Mouse (Mus musculus) cerebral cortex, adult 2 months (tissue): ENCODE data around the gene Hoxb4.

Source experiments
- WGBS: fragments of 180-500 bp; shearing (Covaris S2); methylation state at CpG from one replicate; pipeline ENCODE4 v1.1.7; 2018; 5-methylcytosine and 5-hydroxymethylcytosine counted together

Gene Hoxb4

GRCm38 (mm10) chr11:96284774-96285734, 33.0 kb upstream of the Hoxb4 start:
- 3% methylated on average over 37 of the region's 37 CpGs for WGBS

GRCm38 (mm10) chr11:96285771-96286738, 32.0 kb upstream of the Hoxb4 start, which contains the start of gene Hoxb7:
Gene Hoxb7, plus strand, starts transcription at chr11:96286623.
- 3% methylated on average over 43 of the region's 43 CpGs for WGBS

GRCm38 (mm10) chr11:96286739-96287385, 31.2 kb upstream of the Hoxb4 start:
- 2% methylated on average over 55 of the region's 55 CpGs for WGBS

- 4% methylated on average over 9 of the region's 9 CpGs for WGBS
These were observed 30.7 kb upstream of the Hoxb4 start for GRCm38 (mm10) chr11:96287411-96287810.

- WGBS: 17% methylated on average over 1 of the region's 1 CpGs
These were observed 29.4 kb upstream of the Hoxb4 start for GRCm38 (mm10) chr11:96288455-96289221.

- WGBS: 8% methylated on average over 21 of the region's 21 CpGs
These were observed 28.8 kb upstream of the Hoxb4 start for GRCm38 (mm10) chr11:96289293-96289692.

- WGBS: 9% methylated on average over 6 of the region's 6 CpGs
These were observed 28.2 kb upstream of the Hoxb4 start for GRCm38 (mm10) chr11:96289837-96290236.

- 8% methylated on average over 17 of the region's 17 CpGs for WGBS
These were observed 27.2 kb upstream of the Hoxb4 start for GRCm38 (mm10) chr11:96290705-96291355.

GRCm38 (mm10) chr11:96291681-96292564, 26.1 kb upstream of the Hoxb4 start, which contains the start of gene Hoxb6:
Gene Hoxb6, plus strand, starts transcription at chr11:96292476.
- 3% methylated on average over 22 of the region's 22 CpGs for WGBS

- 3% methylated on average over 12 of the region's 12 CpGs for WGBS
These were observed 25.3 kb upstream of the Hoxb4 start for GRCm38 (mm10) chr11:96292565-96293301.

- WGBS: 2% methylated on average over 22 of the region's 22 CpGs
These were observed 24.7 kb upstream of the Hoxb4 start for GRCm38 (mm10) chr11:96293302-96293921.

GRCm38 (mm10) chr11:96294245-96295091, 23.6 kb upstream of the Hoxb4 start:
- WGBS: 1% methylated on average over 32 of the region's 32 CpGs

- WGBS: under 1% methylated on average over 30 of the region's 30 CpGs
These were observed 22.8 kb upstream of the Hoxb4 start for GRCm38 (mm10) chr11:96295092-96295835.

- 3% methylated on average over 2 of the region's 2 CpGs for WGBS
These were observed 21.1 kb upstream of the Hoxb4 start for GRCm38 (mm10) chr11:96296997-96297396.

- 3% methylated on average over 3 of the region's 3 CpGs for WGBS
These were observed 20.6 kb upstream of the Hoxb4 start for GRCm38 (mm10) chr11:96297428-96297827.

- 6% methylated on average over 11 of the region's 11 CpGs for WGBS
These were observed 20.0 kb upstream of the Hoxb4 start for GRCm38 (mm10) chr11:96297968-96298635.
